Comparison of ENCODE assay signal across 10 mouse cellular contexts in the genomic region with DNA sequence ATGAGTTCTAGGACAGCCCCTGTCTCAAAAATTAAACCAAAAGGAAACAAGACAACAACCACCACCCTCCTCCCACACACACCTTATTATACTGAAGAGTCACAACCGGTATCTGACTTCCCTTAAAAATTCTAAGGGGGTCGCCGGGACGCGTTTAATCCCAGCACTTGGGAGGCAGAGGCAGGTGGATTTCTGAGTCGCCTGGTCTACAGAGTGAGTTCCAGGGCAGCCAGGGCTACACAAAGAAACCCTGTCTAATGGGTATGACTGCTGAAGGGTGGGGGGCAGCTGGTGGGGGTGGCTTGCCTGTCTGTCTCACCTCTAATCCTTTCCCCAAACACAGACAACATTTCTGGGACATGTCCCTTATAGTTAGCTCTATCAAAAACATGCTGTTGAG. TPM values are rescaled to one million over a fixed set of nuclear protein-coding genes. Genes with fewer than 3 reads are reported as not detected.
"Had no signal": no experiment of that assay in that cellular context is flagged by ENCODE, and none has a peak within 500 bp of the region (broad histone marks: within the 10 kb centered on the region; RNA-seq: fewer than 3 reads in every experiment).

No protein-coding gene starts in this region.

- DNase-seq: lung, adult 2 months; lung, postnatal 14 days; lung, postnatal 36 days; right cerebral cortex, postnatal 14 days; thymus, adult 2 months; thymus, postnatal 25 days; thymus, postnatal 4 days had no signal

RNA-seq across cellular contexts. Expression of a gene that starts 52.8 kb away (rescaled TPM):
- total RNA-seq: megakaryocyte progenitor cell, adult 5-6 weeks; monocyte, adult 5-6 weeks; neutrophil, adult 5-6 weeks had no signal
